Mouse (Mus musculus) lung, postnatal 14 days (tissue): ENCODE measurements around the gene Anxa8.
A peak's percentile ranks its signal among the peaks of the same experiment; 100 is the strongest.

Source experiments
- DNase-seq: peaks from one replicate; pipeline ENCODE4 v3.0.0; 2021

Anxa8 gene

DNA sequence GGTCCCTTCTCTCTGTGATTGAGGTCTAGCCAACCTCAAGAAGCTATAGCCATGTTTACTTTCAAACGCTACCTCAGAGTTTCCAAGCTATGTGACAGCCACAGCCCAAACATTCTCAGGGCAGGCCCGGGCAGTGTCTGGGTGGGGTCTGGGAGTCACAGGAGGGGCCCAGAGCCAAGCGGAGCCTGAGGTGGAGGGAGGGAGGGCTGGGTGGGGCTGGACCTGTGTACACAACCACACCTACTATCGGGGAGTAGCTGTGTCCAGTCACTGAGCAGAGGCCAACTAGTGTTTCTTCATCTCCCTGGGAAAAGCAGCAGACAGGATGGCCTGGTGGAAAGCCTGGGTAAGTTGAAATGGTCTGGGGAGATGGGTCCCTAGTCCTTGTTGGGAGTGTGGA is at the start of gene Anxa8:
Gene Anxa8 (plus strand): TSS at position 251 of the 400 bp plus-strand sequence.
- DNase-seq, result peak; percentile 22

- no peak for DNase-seq
These were observed 44.5 kb upstream of the Anxa8 start for GRCm38 (mm10) chr14:34041241-34041640.

DNA sequence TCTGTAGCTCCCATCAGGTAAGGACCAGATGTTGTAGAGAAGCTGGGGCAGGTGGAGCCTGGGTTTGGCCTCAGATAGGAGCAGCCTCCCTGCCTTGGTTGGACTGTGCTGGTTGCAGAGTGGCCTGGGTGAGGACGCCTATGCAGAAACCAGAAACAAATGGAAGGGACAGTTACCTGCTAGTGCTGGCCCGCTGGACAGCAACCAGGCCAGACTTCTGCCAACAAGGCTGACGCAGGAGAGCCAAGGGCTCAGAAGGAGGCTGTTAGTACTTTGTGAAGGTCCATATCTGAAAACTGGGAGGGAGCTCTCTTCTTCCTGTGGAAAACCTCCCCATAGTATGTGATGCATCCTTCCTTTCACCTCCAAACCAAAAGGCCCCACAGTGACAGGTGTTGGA is 42.4 kb upstream of the Anxa8 start:
- no peak for DNase-seq

DNA sequence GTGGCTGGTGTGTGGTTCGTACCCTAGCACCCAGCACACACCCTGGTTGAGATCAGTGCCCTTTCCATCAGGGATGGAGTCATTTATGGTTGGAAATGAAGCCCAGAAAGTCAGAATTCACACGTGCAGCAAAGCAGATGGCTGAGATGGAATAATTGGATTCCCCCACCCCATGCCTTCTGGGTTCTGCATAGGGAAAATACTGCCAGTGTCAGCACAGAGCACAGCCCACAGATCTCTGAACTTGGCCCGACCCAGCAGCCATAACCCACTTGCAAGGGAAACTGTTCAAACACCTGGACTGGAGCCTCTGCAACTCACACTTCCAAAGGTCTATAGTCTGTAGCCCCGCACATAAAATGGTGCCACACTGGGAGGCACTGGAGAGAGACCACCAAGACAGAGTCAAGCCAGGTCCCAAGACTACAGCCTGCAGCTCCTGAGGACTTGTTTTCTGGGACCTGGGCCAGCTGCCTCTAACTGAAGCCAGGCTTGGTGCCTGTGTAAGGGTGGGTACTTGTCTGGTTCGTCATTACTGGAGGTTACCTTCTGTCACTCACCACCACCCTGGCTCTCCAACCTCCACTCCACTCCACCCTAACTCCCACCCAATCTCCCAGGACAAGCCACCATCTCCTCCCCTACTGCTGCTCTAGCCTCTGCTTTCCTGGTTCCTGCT is 35.5 kb upstream of the Anxa8 start:
- DNase-seq, result no peak

DNA sequence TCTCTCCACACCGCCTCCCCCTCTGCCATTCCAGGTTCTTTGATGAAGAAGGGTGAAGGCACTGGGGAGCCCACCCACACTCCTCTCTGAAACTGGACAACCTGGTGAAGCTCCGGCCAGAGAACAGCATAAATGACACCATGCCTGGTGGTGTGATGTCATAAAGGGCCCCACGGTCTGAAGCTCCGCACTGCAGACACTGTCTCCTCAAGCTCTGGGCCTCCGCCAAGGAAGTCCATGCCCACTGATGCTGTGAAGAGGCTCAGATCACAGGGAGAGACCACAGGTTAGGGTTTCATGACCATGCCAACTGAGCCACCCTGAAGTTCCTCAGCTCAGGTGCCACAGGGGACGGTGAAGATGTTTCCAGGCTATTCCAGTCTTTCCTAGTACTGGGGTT is 33.3 kb upstream of the Anxa8 start, which contains the start of gene Antxrl:
Gene Antxrl (plus strand): TSS at position 192 of the 400 bp plus-strand sequence.
- DNase-seq, result no peak

DNA sequence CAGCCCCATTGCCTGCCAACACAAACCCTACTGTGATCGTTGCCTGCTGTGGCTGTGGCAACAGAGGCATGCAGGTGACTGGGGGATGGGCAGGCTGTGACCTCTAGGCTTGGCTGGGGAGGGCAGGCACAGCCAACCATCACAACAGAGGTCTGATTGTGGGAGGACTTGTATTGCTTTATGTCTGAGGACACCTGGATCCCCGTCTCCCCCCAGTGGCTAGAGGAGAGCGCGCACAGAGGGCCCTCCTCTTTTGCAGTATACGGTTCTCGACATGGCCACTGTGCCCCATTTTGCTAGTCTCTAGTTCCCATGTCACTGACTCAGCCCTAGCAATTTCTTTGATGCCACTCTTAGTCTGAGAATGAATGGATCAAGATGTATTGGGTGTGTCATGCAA is 14.1 kb upstream of the Anxa8 start:
- DNase-seq, result no peak

- DNase-seq, result no peak
These were observed 10.4 kb upstream of the Anxa8 start for GRCm38 (mm10) chr14:34075346-34075745.

DNA sequence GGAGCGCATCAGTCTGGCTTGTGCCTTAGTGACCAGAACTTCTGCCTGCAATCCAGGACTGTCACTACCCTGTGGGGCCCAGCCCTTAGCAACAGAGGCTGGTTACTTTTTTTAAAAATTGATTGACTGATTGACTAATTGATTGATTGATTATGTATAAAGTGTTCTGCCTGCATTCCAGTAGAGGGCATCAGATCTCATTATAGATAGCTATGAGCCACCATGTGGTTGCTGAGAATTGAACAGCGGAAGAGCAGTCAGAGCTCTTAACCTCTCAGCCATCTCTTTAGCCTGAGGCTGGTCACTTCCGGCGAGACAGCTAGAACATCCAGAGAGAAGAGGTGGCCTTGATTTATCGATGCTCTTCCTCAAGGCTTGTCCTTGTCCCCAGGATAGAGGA is 8.6 kb upstream of the Anxa8 start:
- DNase-seq, result no peak

DNA sequence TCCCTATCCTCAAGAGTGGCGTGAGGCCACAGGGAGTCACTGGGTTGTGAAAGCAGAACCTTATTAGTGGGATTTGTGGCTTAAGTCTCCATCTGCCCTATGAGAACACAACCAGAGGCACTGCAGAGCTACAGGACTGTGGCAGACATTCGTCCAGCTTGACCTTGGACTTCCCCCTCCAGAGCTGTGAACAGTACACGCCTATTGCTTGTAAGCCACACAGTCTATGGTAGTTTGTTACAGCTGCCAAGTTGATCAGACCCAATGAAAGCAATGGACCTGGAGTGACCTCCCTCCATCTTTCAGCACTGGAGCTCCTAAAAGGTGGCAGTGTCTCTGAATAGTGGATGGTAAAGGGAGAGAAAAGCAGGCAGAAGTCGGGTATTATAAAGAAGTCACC is 7.5 kb upstream of the Anxa8 start:
- DNase-seq, result no peak

DNA sequence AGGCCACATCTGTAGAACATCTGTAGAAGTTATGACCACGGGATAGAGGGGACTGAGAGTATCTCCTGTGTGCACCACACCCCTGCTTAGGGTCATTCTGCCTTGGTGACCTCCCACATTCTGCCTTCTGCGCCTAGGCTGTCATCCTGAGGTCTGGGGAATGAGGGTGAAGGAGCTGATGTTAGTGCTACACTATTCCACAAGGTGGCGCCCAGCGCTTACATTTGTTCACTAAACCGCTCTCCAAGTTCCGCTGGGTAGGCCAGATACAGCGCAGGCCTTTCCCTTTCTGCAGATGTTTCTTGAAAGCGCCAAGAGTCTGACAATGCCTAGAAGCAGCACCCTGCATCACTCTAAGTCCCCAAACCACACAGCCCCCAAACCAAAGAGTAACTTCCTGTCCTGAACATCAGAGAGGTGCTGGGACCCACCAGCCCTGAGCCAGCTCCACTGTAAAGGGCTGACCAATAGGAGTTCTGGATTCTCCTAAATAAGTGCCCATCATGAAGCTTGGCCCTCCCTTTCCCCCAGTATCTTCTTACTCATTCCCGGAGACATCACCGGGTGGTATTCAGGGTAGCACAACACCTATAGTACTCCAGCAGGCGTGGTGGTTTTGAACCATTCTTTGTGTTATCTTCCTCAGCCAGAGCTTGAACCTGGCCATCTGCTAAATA is 5.3 kb upstream of the Anxa8 start:
- peak; percentile 83 for DNase-seq

- no peak for DNase-seq
These were observed 1.0 kb downstream of the Anxa8 start for GRCm38 (mm10) chr14:34086806-34087205.

- no peak for DNase-seq
These were observed 2.1 kb downstream of the Anxa8 start for GRCm38 (mm10) chr14:34087856-34088398.

DNA sequence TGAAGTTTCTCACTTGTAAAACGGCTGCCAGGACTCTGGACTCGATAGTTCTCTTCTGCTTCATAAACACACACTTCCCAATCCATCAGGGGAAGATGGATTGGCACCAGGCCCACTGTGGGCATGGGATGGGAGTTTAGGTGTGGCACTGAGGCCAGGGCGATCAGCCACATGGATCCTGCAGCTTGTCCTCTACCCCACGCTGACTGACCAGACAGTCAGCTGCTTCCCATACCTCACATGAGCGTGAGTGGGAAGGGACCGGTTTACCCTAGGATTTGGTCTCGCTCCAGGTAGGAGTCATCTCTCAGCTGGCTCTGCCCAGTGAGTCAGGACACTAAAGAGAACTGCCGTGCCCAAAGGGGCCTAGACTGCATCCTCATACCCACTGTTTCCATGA is 4.0 kb downstream of the Anxa8 start:
- DNase-seq, result no peak

DNA sequence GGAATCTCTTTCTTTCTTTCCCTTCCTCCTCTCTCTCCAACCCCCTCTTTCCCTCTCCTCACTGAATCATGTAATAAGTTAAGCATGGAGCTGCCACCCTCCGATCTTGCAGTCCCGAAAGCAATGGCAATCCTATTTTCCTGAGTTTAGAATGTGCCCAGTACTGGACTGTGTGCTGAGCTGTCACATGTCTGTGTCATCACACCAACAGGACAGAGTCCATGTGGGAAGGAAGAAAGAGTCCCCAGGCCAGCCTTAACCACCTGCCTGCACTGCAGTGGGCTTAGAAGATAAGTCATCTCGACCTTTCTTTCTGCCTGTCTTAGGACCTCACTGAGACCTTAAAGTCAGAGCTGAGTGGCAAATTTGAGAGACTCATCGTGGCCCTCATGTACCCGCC is 5.7 kb downstream of the Anxa8 start:
- no peak for DNase-seq

GRCm38 (mm10) chr14:34092856-34093255 is 7.1 kb downstream of the Anxa8 start:
- DNase-seq, result no peak

DNA sequence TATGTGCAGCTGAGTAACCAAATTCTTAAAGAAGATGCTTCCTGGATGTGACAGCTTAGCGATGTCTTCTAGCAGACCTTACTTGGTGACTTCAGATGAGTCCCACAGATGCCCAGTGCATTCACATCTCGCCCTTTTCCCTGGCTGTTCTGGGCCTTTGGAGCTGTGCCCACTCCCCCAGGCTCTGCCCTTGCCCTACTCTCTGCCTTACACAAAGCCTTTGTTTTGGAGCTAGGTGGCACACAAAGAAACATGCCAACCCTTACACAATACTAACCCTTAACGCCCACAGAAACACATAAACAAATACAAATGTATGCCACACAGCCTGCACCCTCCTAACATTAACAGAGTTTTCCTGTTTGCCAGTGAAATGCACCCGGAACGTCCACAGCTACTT is 10.4 kb downstream of the Anxa8 start:
- no peak for DNase-seq

GRCm38 (mm10) chr14:34102601-34103000 is 16.8 kb downstream of the Anxa8 start, which contains the start of gene A630023A22Rik:
Gene A630023A22Rik, minus strand, starts transcription at chr14:34102754.
- DNase-seq, result no peak

DNA sequence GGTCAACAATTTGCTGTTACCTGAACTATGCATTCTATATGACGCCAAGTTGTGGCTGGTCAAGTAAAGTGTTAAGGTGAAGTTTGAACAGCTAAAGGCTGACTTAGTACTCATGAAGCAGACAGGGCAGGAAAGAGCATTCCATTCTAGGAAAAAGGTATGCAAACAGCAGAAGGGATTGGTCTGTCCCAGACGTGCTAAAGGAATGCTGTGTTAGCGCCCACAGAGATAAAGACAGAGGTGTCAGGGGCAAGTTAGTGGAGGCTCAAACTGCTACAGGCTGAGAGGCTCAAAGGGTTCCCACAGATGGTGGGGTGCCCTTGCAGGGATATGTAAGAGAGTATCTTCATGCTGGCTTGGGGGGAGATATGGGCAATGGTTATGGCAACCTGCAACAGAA is 18.1 kb downstream of the Anxa8 start:
- no peak for DNase-seq

DNA sequence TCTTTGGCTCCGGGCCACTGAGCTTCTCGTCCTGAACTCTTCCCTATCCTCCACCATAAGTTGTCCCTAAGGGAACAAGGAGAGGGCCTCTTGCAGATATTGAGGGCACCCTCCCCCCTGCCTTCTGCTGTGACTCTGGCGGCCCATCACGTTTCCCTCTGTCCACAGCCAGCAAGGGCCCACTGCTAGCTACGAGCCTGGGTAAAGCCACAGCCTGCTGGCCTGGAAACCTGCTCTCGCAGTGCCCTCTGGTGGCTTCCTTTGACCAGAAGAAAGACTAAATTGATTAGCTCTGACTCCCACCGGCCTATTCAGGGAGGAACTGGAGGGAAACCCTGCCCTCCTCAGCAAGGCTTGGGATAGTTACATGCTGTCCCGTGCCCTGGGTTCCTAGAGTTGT is 19.1 kb downstream of the Anxa8 start:
- DNase-seq, result peak; percentile 83

DNA sequence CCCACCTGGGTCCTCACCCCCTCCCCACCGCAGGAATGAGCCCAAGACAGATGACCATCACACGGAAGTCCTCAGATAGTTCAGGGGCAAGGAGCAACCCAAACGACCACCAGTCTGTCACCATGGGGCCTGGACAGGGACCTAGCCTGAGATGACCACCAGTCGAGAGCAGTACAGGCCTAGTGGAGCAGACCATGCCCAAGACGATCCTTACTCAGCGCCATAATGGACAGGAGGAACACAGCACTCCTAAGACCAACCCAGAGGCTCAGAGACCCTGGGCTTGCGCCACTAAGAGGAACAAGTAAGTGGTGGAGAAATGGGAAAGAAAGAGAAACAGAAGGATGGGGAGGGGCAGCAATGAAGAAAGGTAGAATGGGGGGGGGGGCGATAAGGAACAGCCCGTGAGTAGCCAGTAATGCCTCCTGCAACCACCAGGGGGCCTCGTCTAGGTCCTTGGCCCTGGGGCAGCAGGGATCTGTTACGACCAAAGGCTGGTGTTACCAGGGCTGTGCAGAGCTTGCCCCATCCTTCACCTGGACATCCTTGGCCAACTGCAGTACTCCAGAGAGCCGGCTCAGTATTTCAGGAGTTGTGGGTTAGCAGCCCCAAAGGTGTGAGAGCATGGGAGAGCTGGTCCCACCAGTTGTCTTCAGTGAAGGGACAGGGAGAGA is 20.7 kb downstream of the Anxa8 start:
- DNase-seq, result peak; percentile 68

DNA sequence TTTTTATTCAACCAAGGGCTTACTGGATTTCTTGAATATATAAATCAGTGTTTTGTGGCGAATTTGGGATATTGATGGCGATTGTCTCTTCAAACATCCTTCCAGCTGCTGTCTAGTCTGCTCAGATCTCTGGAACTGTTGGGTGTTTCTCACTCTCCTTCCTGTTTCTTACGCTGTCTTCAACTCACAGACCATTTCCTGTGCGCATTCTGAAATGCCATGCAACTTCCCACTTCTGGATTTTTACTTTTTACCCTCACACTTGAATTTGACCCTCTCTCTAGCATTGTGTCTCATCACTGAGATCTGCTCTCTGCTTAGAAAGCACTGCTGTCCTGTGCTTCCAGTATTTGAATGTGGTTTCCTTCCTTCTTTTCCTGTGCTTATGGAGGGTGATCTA is 21.8 kb downstream of the Anxa8 start:
- DNase-seq, result no peak

- no peak for DNase-seq
These were observed 28.5 kb downstream of the Anxa8 start for GRCm38 (mm10) chr14:34114311-34114710.

DNA sequence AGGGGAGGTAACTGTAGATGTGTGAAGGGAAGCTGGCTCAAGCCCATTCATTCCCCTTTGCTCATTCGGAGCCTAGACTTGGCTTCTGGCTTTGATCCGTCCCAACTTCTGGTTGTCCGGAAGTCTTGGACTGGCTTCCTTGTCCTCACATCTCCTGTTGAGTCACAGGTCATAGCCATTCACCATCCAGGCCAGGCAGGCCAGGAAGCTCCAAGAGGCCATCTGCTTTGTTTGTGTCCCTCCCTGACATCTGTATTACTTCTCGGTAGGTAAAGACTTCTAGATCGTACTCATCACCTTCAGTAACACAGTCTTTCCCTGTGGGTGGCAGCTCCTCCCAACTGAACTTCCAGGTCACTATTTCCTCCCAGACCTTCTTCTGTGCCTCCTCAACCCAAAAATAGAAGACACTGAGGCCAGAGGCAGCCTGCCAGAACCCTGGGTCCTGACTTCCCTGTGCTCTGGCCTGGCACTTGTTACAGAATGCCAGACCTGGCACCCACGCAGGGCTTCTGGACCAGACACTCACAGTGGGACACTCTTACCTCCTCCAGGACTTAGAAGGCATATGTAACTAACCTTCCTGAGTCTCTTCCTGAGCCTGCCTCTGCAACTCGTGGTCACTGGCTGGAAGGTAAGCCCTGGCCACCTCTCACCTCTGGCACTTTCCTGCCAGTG is 33.4 kb downstream of the Anxa8 start:
- no peak for DNase-seq
